Mouse (Mus musculus): ENCODE measurements around the gene Krt84.
"Not testable (repeated sequence)": the region's sequence is repeated elsewhere in the genome, so short reads cannot be mapped to it uniquely, and the experiment has no call there.

Gene Krt84

DNA sequence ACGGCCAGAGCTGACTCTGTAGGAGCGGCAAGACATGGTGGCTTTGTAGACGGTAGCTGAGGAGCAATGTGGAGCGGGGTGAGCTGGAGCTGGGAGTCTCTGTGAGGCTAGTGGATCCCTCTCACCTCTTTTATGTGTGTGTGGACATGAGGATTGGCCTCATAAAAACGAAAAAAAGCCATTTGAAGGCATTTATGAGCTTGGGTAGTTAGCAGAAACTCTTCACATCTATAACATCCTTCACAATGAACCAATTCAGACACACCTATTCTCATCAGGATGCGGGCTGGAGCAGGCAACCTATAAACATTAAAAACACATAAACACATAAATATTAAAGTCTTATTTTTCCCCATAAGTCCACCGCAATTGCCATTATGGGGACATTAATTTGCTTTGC lies at the start of gene Krt84:
Gene Krt84, minus strand, starts transcription at position 101 of the 400 bp plus-strand sequence.
- DNase-seq: no peak

GRCm38 (mm10) chr15:101581701-101582100 lies 49.1 kb upstream of the Krt84 start:
- no peak for DNase-seq

DNA sequence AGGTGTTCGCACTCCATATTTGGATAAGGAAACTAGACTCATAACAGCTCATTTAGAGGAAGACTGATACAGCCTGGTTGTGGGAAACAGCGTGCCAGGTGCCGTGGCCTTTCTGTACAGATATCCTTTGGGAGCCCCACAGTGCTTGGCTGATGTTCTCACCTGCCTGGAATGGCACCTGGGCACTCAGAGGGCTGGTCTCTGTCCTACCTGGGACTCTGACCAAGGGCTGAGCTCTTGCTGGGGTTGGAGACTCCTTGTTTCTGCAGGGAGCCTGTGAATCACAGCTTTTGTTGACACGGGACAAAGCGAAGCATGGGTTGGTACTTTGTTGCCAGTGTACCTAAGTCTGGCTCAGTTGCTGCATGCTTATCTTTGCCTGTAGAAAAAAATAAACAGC lies 42.9 kb upstream of the Krt84 start:
- no peak for DNase-seq

- DNase-seq: no peak
Observed at GRCm38 (mm10) chr15:101573796-101574345, 41.3 kb upstream of the Krt84 start, which contains the start of gene Krt75. Gene Krt75 (minus strand): TSS chr15:101573904.

GRCm38 (mm10) chr15:101567780-101568179 lies 35.2 kb upstream of the Krt84 start:
- DNase-seq: no peak

DNA sequence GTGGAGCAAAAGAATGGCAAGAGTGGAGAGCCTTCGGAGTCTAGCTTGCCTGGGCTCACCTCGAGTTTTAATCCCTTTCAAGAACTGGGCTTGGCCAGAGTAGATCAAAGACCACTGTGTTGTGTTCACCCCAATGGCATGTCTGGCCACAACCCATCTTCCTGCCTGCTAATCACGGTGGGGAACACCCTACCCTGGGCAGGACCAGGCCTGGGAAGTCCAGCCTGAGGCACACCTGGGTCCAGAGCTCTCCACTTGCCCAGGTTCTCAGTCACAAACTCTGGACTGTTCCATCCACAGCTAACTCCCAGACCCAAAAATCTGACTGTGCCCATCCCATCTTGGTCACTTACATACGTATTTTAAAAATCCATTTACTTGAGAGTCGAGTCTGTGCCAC lies 30.2 kb upstream of the Krt84 start, which contains the start of gene Krt90:
Gene Krt90, minus strand, starts transcription at position 101 of the 400 bp plus-strand sequence.
- DNase-seq: no peak

GRCm38 (mm10) chr15:101558034-101558646 lies 25.5 kb upstream of the Krt84 start:
- DNase-seq: no peak

GRCm38 (mm10) chr15:101553169-101553568 lies 20.5 kb upstream of the Krt84 start:
- peak; percentile 49 for DNase-seq

DNA sequence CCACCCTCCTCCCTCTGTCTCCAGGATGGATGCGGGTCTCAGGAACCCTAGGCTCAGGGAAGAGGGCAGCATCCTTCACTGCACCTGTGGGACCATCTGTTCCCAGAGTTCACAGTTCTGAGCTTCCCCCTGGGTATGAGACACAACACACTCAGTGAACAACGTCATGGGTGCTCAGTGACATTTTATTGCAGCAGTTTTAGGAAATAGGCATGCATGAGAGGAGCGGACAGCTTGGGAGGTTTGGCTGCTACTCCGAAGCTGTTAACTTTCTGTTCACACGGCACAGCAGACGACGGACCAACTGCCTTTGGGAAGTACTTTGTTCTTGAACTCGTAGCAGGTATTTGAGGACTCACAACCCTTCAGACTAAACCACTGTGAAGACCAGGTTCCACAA lies 19.6 kb upstream of the Krt84 start:
- no peak for DNase-seq

- no peak for DNase-seq
Observed at GRCm38 (mm10) chr15:101550567-101550966, 17.9 kb upstream of the Krt84 start, which contains the start of gene Krt82. Gene Krt82 (minus strand): TSS chr15:101550667.

GRCm38 (mm10) chr15:101544478-101544877 lies 11.9 kb upstream of the Krt84 start:
- DNase-seq: no peak

DNA sequence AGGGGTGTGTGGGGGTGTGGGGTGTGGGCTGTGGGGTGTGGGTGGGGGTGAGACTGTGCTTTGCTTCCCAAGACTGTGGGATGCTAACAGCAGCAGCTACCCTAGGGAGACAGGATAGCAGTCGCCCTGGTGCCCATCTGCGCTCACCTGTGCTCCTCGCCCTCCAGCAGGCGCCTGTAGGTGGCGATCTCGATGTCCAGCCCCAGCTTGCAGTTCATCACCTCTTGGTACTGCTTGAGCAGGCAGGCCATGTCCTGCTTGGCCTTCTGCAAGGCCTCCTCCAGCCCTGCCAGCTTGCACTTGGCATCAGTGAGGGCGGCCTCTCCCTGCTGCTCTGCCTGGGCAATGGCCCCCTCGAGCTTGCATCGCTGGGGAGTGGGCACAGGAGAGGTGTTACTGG lies 9.9 kb upstream of the Krt84 start:
- no peak for DNase-seq

DNA sequence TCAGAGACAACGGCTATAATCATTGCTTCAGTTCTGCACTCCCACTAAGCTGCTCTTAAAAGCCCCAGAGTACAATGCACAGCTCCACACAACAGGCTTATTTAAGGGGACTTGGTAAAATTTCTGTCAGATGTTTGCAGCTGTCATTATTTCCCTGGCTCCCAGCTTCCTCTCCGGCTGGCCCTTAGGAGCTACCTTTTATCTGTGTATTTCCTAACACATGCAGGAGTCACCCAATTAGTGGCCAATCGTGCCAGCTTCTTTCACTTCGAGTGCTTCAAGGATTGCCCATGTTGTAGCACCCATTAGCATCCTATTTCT lies 5.9 kb upstream of the Krt84 start:
- DNase-seq: no peak

DNA sequence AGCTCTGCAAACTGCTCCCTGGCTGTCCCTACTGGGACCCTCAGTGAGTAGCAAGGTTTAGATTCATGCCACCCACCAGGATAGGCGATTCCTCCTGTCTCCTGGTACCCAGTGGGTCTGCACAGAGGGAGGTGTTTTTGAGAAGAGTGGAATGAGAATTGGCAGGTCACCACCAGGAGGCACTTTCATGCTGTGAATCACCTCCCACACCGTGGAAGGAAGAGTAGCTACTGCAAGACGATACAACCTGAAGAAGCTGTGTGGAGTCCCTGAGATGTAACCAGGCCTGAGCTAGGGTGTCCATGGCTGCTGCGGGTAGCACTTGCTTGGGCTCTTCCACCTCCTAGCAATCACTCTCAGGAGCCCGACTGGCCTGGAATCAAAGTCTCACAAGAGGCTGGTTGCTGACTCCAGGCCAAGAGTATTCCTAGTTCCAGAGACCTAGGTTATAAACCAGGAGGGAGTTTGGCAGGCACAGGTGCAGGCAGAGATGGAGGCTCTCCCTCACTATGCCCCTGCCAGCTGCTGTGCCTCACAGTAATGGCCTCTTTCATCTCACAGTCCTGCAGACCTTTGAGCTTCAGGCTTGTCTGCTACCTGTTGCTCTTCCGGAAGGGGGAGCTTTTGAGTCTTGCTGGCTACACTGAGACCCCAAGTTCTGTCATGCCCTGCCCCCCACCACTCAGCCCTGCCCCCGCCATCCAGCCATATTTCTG lies 5.4 kb upstream of the Krt84 start:
- peak; percentile 11 for DNase-seq

- no peak for DNase-seq
Observed at GRCm38 (mm10) chr15:101536054-101536850, 3.6 kb upstream of the Krt84 start.

- DNase-seq: peak; percentile 10
Observed at GRCm38 (mm10) chr15:101522556-101523232, 9.9 kb downstream of the Krt84 start.

DNA sequence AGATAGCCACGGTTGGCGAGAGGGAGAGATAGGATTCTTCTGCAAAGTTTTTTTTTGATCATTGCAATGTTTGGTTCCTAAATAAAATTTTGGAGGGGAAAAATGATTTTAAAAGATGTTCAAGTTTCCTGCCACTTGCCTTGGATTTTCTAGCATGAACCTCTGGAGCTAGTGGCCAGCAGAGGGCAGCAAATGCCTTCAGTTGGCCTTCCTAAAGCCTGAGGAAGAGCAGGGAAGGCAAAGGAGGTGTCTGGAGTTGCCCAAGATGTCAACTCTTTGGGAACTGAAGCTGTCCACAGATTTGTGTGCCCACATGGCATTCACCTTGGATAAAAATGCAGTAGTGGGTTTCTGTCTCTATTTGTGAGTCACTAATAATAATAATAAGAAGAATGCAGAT lies 12.8 kb downstream of the Krt84 start:
- DNase-seq: peak; percentile 82

- DNase-seq: not testable (repeated sequence)
Observed at GRCm38 (mm10) chr15:101517161-101517560, 15.5 kb downstream of the Krt84 start, which contains the start of gene Gm49425. Gene Gm49425 (minus strand): TSS chr15:101517261.

GRCm38 (mm10) chr15:101508247-101508646 lies 24.4 kb downstream of the Krt84 start:
- peak; percentile 39 for DNase-seq

- peak; percentile 10 for DNase-seq
Observed at GRCm38 (mm10) chr15:101506896-101507758, 25.5 kb downstream of the Krt84 start.

GRCm38 (mm10) chr15:101497181-101497580 lies 35.4 kb downstream of the Krt84 start:
- peak; percentile 44 for DNase-seq

DNA sequence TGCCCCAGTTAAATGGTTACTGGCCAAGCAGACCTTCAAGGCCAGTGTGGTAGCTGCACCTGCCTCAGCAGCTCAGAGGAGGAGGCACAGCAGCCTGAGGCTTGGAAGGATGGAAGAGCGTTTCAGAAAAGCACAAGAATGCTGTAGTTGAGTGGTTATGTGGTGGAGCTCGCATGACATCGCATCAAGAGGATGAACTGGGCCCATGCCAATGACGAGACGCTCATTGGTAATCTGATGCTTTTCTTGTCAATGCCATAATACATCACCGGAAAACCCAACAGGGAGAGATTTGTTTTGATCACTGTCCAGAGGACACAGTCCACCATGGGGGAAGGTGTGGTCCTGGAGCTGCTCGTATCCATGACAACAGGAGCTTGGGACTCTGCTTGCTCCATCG lies 37.4 kb downstream of the Krt84 start:
- DNase-seq: no peak

All from kidney, postnatal 14 days (tissue).